Mouse (Mus musculus) forebrain, embryonic 14.5 days (tissue): ENCODE measurements around the gene Acly. TPM values are rescaled to one million over a fixed set of nuclear protein-coding genes. Genes with fewer than 3 reads are reported as not detected.

ENCODE experiments used
- ATAC-seq: fragments of 200-750 bp; cut with Nextera tagmentation; 2 replicates; pipeline ENCODE4 v1.8.0; 2017; ENCODE audit warnings: mild to moderate bottlenecking, moderate library complexity
- DNase-seq: peaks from one replicate; pipeline ENCODE4 v3.0.0-alpha.2; 2015; ENCODE audit warnings: low spot score
- H3K27ac ChIP-seq: fragments of 300-500 bp; sonication (generic); 2 replicates; pipeline ENCODE4 v1.5.1; 2014; ENCODE audit warnings: low read depth, mild to moderate bottlenecking, control low read depth, low read length, moderate library complexity
- H3K27me3 ChIP-seq: fragments of 300-500 bp; sonication (generic); replicated peaks from 2 replicates; pipeline ENCODE4 v1.6.1; 2014; ENCODE audit warnings: low read length, control low read depth, mixed read lengths; ENCODE audit not compliant: control insufficient read depth, insufficient read depth
- H3K36me3 ChIP-seq: fragments of 300-500 bp; sonication (generic); 2 replicates; pipeline ENCODE4 v1.6.1; 2014; ENCODE audit warnings: low read length, control low read depth; ENCODE audit not compliant: control insufficient read depth, insufficient read depth
- H3K4me1 ChIP-seq: fragments of 300-500 bp; sonication (generic); 2 replicates; pipeline ENCODE4 v1.6.1; 2014; ENCODE audit warnings: antibody characterized with exemption, low read length, control low read depth; ENCODE audit not compliant: control insufficient read depth, insufficient read depth
- H3K4me2 ChIP-seq: fragments of 300-500 bp; sonication (generic); 2 replicates; pipeline ENCODE4 v1.6.1; 2014; ENCODE audit warnings: mild to moderate bottlenecking, control low read depth, low read length
- H3K4me3 ChIP-seq: fragments of 300-500 bp; sonication (generic); 2 replicates; pipeline ENCODE4 v1.5.1; 2014; ENCODE audit warnings: low read depth, low read length, control low read depth
- H3K9ac ChIP-seq: fragments of 300-500 bp; sonication (generic); 2 replicates; pipeline ENCODE4 v1.6.1; 2014; ENCODE audit warnings: mild to moderate bottlenecking, low read length, control low read depth, moderate library complexity
- H3K9me3 ChIP-seq: fragments of 300-500 bp; sonication (generic); replicated peaks from 2 replicates; pipeline ENCODE4 v1.6.1; 2016; ENCODE audit warnings: low read length, control low read depth, mixed read lengths; ENCODE audit not compliant: control insufficient read depth
- WGBS: fragments of 180-500 bp; shearing (Covaris S2); extraction: QIAGEN DNeasy Blood & Tissue Kit; methylation state at CpG from one replicate; pipeline ENCODE4 v1.1.7; 2014; 5-methylcytosine and 5-hydroxymethylcytosine counted together
- polyA plus RNA-seq: library from polyadenylated mRNA; unstranded; fragments of >200 nt; fragmentation: Nextera tagmentation; extraction: Ambion mirVana; gene quantifications from 2 replicates; pipeline ENCODE4 v1.2.1, GENCODE M21; 2014

Acly gene
- polyA plus RNA-seq, 1 experiment from 2014 or later: 198 TPM

DNA sequence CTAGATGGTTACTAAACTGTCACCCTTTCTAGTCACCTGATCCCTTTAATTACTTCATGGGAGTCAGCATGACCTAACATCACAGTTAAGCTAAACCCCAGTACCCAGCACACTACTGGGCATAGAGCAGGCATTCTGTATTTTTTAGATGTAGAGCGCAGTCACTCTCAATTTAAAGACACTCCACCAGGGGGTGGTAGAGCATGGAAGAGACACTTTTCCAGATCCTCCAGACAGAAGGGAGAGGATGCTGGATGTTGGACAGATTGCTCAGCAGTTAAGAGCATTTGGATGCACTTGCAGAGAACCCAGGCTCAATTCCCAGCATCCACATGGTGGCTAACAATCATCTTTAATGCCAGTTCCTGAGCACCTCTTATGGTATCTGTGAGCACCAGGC, 15.4 kb downstream of the Acly start:
- Histone ChIP-seq H3K9ac (no peak overlapping the region), H3K36me3 (peaks cover 92% of the 10 kb centered on the region), H3K4me2 (no peak overlapping the region), H3K9me3 (no peaks in the 10 kb centered on the region), H3K27ac (no peak overlapping the region), H3K4me3 (no peak overlapping the region), H3K4me1 (no peaks in the 10 kb centered on the region), H3K27me3 (no peaks in the 10 kb centered on the region)
- ATAC-seq (0 out of 2 replicates have a peak, but pooled peaks have one; percentile 18), DNase-seq (peak; percentile 54)
- whole genome bisulfite sequencing: 81% methylated on average over 1 of the region's 1 CpGs

DNA sequence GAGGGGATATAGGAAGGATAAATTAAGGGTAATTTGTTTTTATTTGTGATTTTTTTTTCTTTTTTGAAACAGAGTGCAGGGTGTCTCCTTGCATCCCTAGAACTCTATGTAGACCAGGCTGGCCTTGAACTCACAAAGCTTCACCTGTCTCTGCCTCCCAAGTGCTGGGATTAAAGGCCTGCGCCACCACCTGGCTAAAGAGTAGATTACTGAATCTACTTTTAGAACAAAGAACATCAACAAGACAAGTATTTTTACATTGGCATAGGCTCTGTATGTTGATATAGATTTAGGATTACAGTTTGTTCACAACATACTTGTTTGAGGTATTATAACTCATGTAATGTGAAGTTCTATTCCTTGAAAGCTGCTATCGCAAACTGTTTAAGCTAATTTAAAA, 17.2 kb downstream of the Acly start:
- Histone ChIP-seq H3K4me1 (no peaks in the 10 kb centered on the region), H3K9me3 (no peaks in the 10 kb centered on the region), H3K4me2 (no peak overlapping the region), H3K27ac (no peak overlapping the region), H3K27me3 (no peaks in the 10 kb centered on the region), H3K4me3 (no peak overlapping the region), H3K9ac (no peak overlapping the region), H3K36me3 (peaks cover 95% of the 10 kb centered on the region)
- no peak for ATAC-seq
- no peak for DNase-seq
- 90% methylated on average over 2 of the region's 2 CpGs for WGBS

DNA sequence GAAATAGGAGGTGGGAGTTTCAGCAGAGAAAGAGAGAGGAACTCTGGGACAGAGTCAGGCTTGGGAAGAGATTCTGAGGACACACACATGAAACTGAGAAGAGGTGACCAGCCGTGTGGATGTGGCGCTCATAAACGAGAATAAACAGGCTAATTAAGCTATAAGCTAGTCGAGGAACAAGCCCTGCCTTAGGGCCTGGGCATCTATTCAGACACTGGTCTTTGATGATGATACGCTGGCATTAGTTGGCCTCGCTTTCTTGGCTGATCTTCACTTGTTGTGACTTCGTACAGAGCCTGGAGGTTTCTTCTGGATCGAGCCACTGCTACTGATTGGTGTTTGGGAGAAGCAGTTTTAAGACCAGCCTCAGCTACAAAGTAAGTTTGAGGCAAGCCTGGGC, 21.8 kb downstream of the Acly start:
- Histone ChIP-seq H3K4me1 (no peaks in the 10 kb centered on the region), H3K27me3 (no peaks in the 10 kb centered on the region), H3K9me3 (no peaks in the 10 kb centered on the region), H3K36me3 (peaks cover 95% of the 10 kb centered on the region), H3K4me3 (no peak overlapping the region), H3K9ac (no peak overlapping the region), H3K27ac (no peak overlapping the region), H3K4me2 (no peak overlapping the region)
- ATAC-seq (no peak), DNase-seq (no peak)
- WGBS: 90% methylated on average over 8 of the region's 8 CpGs

DNA sequence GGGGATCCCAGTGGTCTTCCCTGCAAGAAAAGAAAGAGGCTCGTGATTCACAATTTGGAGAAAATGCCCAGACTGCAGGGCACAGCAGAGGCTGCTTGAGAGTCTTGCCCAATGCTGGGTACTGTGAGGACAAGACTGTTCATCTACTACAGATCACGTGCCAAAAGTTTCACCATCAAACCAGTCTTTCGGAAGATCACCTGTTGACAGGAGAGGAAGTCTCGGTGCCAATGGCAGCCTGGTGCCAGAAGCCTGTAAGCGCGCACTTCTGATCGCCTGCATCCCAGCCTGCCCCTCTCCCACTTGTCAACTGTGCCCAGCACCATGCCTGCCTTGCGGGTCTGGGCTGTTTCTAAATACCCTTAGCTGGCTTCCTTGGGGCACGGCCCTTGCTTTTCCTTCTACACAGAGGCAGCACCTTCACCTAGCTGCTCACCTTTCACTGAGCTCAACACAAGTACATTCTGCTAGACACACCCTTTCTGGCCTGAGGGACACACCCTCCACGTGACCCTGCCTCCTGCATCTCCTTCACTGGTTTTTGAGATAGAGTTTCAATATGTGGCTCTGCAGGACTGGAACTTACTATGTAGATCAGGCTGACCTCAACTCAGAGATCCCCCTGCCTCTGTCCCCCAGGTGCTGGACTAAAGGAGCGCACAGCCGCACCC, 22.7 kb downstream of the Acly start:
- no peak for ATAC-seq
- H3K36me3 ChIP-seq: peaks cover 99% of the 10 kb centered on the region
- no peaks in the 10 kb centered on the region for H3K27me3 ChIP-seq
- H3K4me1 ChIP-seq: no peaks in the 10 kb centered on the region
- H3K27ac ChIP-seq: no peak overlapping the region
- no peak for DNase-seq
- no peak overlapping the region for H3K9ac ChIP-seq
- no peaks in the 10 kb centered on the region for H3K9me3 ChIP-seq
- no peak overlapping the region for H3K4me3 ChIP-seq
- 96% methylated on average over 12 of the region's 12 CpGs for WGBS
- H3K4me2 ChIP-seq: no peak overlapping the region

DNA sequence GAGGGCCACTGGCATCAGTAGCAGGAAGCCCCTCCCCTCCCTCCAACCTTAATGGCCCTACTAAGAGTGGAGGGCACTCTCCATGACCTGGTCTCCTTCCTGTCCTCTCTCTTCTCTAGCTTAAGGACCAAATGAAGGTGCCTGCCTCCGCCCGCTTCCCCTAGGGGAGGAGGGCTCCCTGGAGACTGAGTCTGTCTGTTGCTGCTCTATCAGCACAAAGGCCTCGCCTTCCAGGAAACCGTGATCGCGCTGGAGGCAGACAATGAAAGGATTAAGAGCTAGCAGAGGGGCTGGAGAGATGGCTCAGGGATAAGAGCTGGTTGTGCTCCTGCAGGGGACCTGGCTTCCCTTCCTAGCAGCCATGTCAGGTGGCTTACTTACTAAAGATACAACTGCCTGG, 26.5 kb downstream of the Acly start:
- no peak overlapping the region for H3K9ac ChIP-seq

DNA sequence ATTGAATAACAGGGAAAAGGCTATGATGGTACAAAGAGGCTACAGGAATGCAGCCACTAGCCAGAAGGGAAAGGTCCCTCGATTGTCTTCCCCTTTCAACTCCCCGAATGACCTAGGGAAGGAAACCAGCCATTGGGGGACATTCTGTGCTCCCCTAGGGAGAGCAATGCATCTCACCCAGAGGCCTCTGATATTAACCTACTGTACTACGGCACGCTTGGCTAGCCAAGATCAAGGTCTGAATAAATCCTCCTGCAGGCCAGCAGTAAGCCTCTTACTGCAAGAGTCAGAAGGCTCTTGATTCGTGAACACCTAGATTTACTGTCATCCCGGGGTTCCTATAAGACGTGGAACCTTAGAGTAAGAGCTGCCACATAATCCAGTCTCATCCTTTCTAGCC, 27.1 kb downstream of the Acly start:
- 78% methylated on average over 7 of the region's 7 CpGs for WGBS
- Histone ChIP-seq H3K9ac (no peak overlapping the region), H3K4me2 (no peak overlapping the region), H3K9me3 (no peaks in the 10 kb centered on the region), H3K27me3 (no peaks in the 10 kb centered on the region), H3K36me3 (peaks cover 100% of the 10 kb centered on the region), H3K27ac (no peak overlapping the region), H3K4me1 (no peaks in the 10 kb centered on the region), H3K4me3 (no peak overlapping the region)
- ATAC-seq (no peak), DNase-seq (no peak)

More for the DNA sequence above, 26.5 kb downstream of the Acly start:
- Histone ChIP-seq H3K4me2 (no peak overlapping the region), H3K27ac (no peak overlapping the region), H3K4me3 (no peak overlapping the region), H3K9me3 (no peaks in the 10 kb centered on the region), H3K4me1 (no peaks in the 10 kb centered on the region), H3K27me3 (no peaks in the 10 kb centered on the region), H3K36me3 (peaks cover 100% of the 10 kb centered on the region)
- DNase-seq (no peak), ATAC-seq (no peak)
- 7% methylated on average over 6 of the region's 6 CpGs for WGBS

DNA sequence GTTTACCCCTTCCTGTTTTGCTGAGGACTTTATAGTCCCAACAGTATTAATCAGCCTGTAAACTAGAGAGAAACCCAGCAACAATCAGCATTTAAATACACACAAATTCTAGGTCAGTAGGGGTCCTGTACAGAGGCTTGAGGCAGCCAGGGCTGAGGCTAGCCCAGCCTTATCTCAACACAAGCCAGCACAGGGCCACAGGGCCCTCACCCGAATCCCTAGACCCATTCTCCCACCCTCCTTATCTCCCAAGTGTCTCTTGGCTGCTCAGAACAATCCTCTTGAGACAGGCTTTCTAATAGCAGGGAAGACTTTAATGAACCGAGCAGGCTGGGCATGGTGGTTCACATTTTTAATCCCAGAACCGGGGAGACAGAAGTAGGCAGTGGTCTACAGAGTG, 27.6 kb downstream of the Acly start:
- Histone ChIP-seq H3K27me3 (no peaks in the 10 kb centered on the region), H3K9ac (no peak overlapping the region), H3K36me3 (peaks cover 100% of the 10 kb centered on the region), H3K27ac (no peak overlapping the region), H3K4me1 (no peaks in the 10 kb centered on the region), H3K4me3 (no peak overlapping the region), H3K9me3 (no peaks in the 10 kb centered on the region), H3K4me2 (no peak overlapping the region)
- DNase-seq (no peak), ATAC-seq (no peak)
- 80% methylated on average over 3 of the region's 3 CpGs for WGBS

DNA sequence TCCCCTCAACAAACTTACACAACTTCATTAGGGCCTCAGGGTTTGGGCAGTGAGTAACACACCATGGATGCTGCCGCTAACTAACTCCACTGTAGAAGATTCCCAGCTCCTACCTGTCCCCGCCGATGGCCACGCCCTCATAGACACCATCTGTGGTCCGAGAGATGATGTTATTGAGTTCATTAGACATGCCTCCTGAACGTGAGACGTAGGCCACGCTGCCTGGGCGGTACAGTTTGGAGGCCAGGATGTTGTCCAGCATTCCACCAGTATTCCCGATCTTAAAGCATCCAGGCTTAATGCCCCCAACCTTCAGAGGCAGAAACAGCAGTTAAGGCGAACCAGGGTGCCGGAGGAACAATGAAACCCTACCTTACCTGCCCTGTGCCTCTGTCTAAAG, 34.0 kb downstream of the Acly start:
- ATAC-seq (no peak), DNase-seq (no peak)
- 93% methylated on average over 12 of the region's 12 CpGs for WGBS
- Histone ChIP-seq H3K27me3 (no peaks in the 10 kb centered on the region), H3K36me3 (peaks cover 96% of the 10 kb centered on the region), H3K9me3 (no peaks in the 10 kb centered on the region), H3K9ac (no peak overlapping the region), H3K4me2 (no peak overlapping the region), H3K4me3 (no peak overlapping the region), H3K27ac (no peak overlapping the region), H3K4me1 (no peaks in the 10 kb centered on the region)

DNA sequence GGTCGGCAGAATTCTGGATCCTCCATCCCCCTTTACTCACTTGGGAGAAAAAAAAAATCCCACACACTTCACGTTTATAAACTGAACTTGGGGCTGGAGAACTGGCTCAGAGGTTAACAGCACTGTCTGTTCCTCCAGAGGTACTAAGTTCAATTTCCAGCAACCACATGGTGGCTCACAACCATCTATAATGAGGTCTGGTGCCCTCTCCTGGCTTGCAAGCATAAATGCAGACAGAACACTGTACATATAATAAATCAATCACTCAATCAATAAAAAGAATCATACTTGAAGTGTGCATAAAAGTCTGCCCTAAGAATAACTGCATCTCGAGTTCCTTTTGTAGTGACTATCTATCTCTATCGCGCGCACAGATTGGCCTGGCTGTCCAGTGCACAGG, 36.8 kb downstream of the Acly start:
- no peak for ATAC-seq
- 91% methylated on average over 6 of the region's 6 CpGs for WGBS
- no peak overlapping the region for H3K9ac ChIP-seq

More for the DNA sequence above, 36.8 kb downstream of the Acly start:
- Histone ChIP-seq H3K4me1 (no peaks in the 10 kb centered on the region), H3K27me3 (no peaks in the 10 kb centered on the region), H3K36me3 (peaks cover 96% of the 10 kb centered on the region), H3K27ac (no peak overlapping the region), H3K4me2 (no peak overlapping the region), H3K4me3 (no peak overlapping the region), H3K9me3 (no peaks in the 10 kb centered on the region)
- peak; percentile 17 for DNase-seq
